Mouse (Mus musculus): ENCODE measurements around the gene Tmem40. TPM values are rescaled to one million over a fixed set of nuclear protein-coding genes. Genes with fewer than 3 reads are reported as not detected.

The Tmem40 gene
- polyA plus RNA-seq (2012; rRNA removed): 2.3 and 2.9 TPM in 2 replicates

GRCm38 (mm10) chr6:115761995-115762756, at the start of gene Tmem40:
Tmem40 (minus strand) TSS chr6:115762410.

GRCm38 (mm10) chr6:115808488-115809231, 46.5 kb upstream of the Tmem40 start, which contains the start of gene Rpl32:
Rpl32 (minus strand) TSS chr6:115808747.

GRCm38 (mm10) chr6:115774501-115774921, 12.3 kb upstream of the Tmem40 start, which contains the start of gene Cand2:
Cand2 (plus strand) TSS chr6:115774538.

Other genes starting within 250 kb of the Tmem40 start
- gene Tsen2, start 217.7 kb downstream of the Tmem40 start, polyA plus RNA-seq (2012; rRNA removed): 12.9 and 16.7 TPM in 2 replicates
- gene Mkrn2os, start 169.8 kb downstream of the Tmem40 start, polyA plus RNA-seq (2012; rRNA removed): 0.11 and 0.30 TPM in 2 replicates
- 12.2 and 20.2 TPM in 2 replicates for gene Mkrn2, start 160.5 kb downstream of the Tmem40 start, polyA plus RNA-seq (2012; rRNA removed)
- gene Raf1, start 85.8 kb downstream of the Tmem40 start, polyA plus RNA-seq (2012; rRNA removed): 168 and 189 TPM in 2 replicates
- 41.4 and 51.1 TPM in 2 replicates for gene Cand2, start 12.1 kb upstream of the Tmem40 start, polyA plus RNA-seq (2012; rRNA removed)
- 1,142 and 2,805 TPM in 2 replicates for gene Rpl32, start 46.3 kb upstream of the Tmem40 start, polyA plus RNA-seq (2012; rRNA removed)
- gene Efcab12, start 76.0 kb upstream of the Tmem40 start, polyA plus RNA-seq (2012; rRNA removed): 2.0 and 2.4 TPM in 2 replicates
- gene Mbd4, start 91.0 kb upstream of the Tmem40 start, polyA plus RNA-seq (2012; rRNA removed): 22.2 and 22.8 TPM in 2 replicates
- 17.6 and 20.0 TPM in 2 replicates for gene Ift122, start 91.1 kb upstream of the Tmem40 start, polyA plus RNA-seq (2012; rRNA removed)
- gene Rho, start 169.3 kb upstream of the Tmem40 start, polyA plus RNA-seq (2012; rRNA removed): 0.41 and 1.0 TPM in 2 replicates
- gene H1foo, start 182.5 kb upstream of the Tmem40 start, polyA plus RNA-seq (2012; rRNA removed): 0.07 TPM in 1 of 2 replicates, not detected in the other
- gene Plxnd1, start 232.6 kb upstream of the Tmem40 start, polyA plus RNA-seq (2012; rRNA removed): 19.0 and 46.7 TPM in 2 replicates

All from central nervous system, embryonic 11.5 days (tissue).